Mouse (Mus musculus) lung, postnatal 0 days (tissue): Measurements from ENCODE around the gene Sox6.

Experiments used
- CTCF ChIP-seq: IDR thresholded peaks from 2 replicates; pipeline ENCODE4 v1.5.1; 2016; ENCODE audit warnings: antibody characterized with exemption, mild to moderate bottlenecking
- EP300 ChIP-seq: IDR thresholded peaks from 2 replicates; pipeline ENCODE4 v1.6.1; 2016; ENCODE audit warnings: antibody characterized with exemption, mild to moderate bottlenecking, control low read depth

- TF ChIP-seq EP300: no peak
- TF ChIP-seq CTCF: no peak
These were observed 393.2 kb downstream of the Sox6 start for GRCm38 (mm10) chr7:115645272-115645970.
